Mouse (Mus musculus) kidney, embryonic 15.5 days (tissue): ENCODE measurements around the gene Tacr2. TPM values are rescaled to one million over a fixed set of nuclear protein-coding genes. Genes with fewer than 3 reads are reported as not detected.
A peak's percentile ranks its signal among the peaks of the same experiment; 100 is the strongest.

Experiments used
- ATAC-seq: fragments of 200-750 bp; cut with Nextera tagmentation; replicated peaks from 2 replicates; pipeline ENCODE4 v1.8.0; 2017; ENCODE audit warnings: moderate TSS enrichment; ENCODE audit not compliant: low FRiP score
- H3K27ac ChIP-seq: fragments of 300-500 bp; sonication (generic); 2 replicates; pipeline ENCODE4 v1.5.1; 2015; ENCODE audit warnings: mild to moderate bottlenecking, inconsistent platforms
- H3K27me3 ChIP-seq: fragments of 300-500 bp; sonication (generic); 2 replicates; pipeline ENCODE4 v1.6.1; 2015; ENCODE audit warnings: inconsistent platforms
- H3K36me3 ChIP-seq: fragments of 300-500 bp; sonication (generic); 2 replicates; pipeline ENCODE4 v1.6.1; 2015; ENCODE audit warnings: inconsistent platforms
- H3K4me1 ChIP-seq: fragments of 300-500 bp; sonication (generic); 2 replicates; pipeline ENCODE4 v1.6.1; 2015; ENCODE audit warnings: inconsistent platforms
- H3K4me2 ChIP-seq: fragments of 300-500 bp; sonication (generic); 2 replicates; pipeline ENCODE4 v1.6.1; 2015; ENCODE audit warnings: moderate library complexity, mild to moderate bottlenecking, inconsistent platforms
- H3K4me3 ChIP-seq: fragments of 300-500 bp; sonication (generic); replicated peaks from 2 replicates; pipeline ENCODE4 v1.5.1; 2015; ENCODE audit warnings: mild to moderate bottlenecking, inconsistent platforms
- H3K9ac ChIP-seq: fragments of 300-500 bp; sonication (generic); 2 replicates; pipeline ENCODE4 v1.6.1; 2015; ENCODE audit warnings: mild to moderate bottlenecking, inconsistent platforms
- H3K9me3 ChIP-seq: fragments of 300-500 bp; sonication (generic); replicated peaks from 2 replicates; pipeline ENCODE4 v1.6.1; 2016; ENCODE audit warnings: inconsistent platforms
- WGBS: fragments of 180-500 bp; shearing (Covaris S2); methylation state at CpG from one replicate; pipeline ENCODE4 v1.1.7; 2015; ENCODE audit warnings: mixed read lengths; 5-methylcytosine and 5-hydroxymethylcytosine counted together
- polyA plus RNA-seq: library from polyadenylated mRNA; unstranded; fragments of >200 nt; fragmentation: Nextera tagmentation; extraction: Ambion mirVana; gene quantifications from 2 replicates; pipeline ENCODE4 v1.2.1, GENCODE M21; 2015

Tacr2 gene
- polyA plus RNA-seq, 1 experiment from 2014 or later: 0.06 TPM

DNA sequence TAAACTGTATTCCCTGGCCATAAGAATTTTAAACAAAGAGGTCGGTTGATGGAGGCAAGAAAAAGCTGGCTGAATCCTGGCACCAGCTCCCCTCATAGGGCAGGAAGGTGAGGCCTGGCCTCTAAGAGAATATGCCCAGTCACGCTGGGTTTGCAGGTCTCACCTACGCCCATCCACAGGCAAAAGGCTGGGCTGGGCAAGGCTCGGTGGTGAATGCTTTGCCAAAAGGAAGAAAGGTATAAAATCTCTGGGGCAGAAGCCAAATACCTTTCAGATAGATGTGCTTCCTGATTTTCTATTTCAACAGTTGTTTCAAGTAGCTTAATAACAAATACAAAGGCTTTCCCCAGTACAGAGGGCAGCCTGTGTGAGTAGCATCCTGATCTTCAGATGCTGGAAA, 27.4 kb downstream of the Tacr2 start:
- ATAC-seq: no peak
- Histone ChIP-seq H3K27ac (no peak overlapping the region), H3K9me3 (no peaks in the 10 kb centered on the region), H3K4me3 (no peak overlapping the region), H3K4me2 (no peak overlapping the region), H3K36me3 (peaks cover 64% of the 10 kb centered on the region), H3K9ac (no peak overlapping the region), H3K27me3 (no peaks in the 10 kb centered on the region), H3K4me1 (no peaks in the 10 kb centered on the region)
- WGBS: 88% methylated on average over 4 of the region's 4 CpGs

DNA sequence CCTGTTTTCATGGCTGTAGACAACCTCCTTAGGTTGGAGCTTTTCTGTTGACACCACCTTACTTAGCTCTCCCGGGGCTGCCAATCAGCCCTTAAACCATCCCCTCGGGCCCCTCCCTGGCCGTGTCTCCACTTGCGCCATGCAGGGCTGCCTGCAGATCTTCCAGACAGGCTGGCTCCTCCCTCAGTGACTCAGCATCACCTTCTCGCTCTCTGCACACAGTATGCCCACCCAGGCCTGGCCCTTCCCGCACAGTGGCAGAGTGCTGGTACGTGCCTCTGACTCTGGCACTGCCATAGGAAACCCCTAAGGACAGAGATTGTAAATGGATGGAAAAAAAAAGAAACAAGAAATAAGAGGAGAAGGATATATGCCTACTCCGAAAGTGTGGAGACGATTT, 30.5 kb downstream of the Tacr2 start:
- Histone ChIP-seq H3K4me2 (no peak overlapping the region), H3K9me3 (no peaks in the 10 kb centered on the region), H3K36me3 (peaks cover 78% of the 10 kb centered on the region), H3K4me1 (no peaks in the 10 kb centered on the region), H3K27ac (no peak overlapping the region), H3K4me3 (no peak overlapping the region), H3K9ac (no peak overlapping the region), H3K27me3 (no peaks in the 10 kb centered on the region)
- WGBS: 62% methylated on average over 9 of the region's 9 CpGs
- no peak for ATAC-seq

- no peak for ATAC-seq
- Histone ChIP-seq H3K4me2 (no peak overlapping the region), H3K9me3 (no peaks in the 10 kb centered on the region), H3K9ac (no peak overlapping the region), H3K27me3 (no peaks in the 10 kb centered on the region), H3K4me1 (no peaks in the 10 kb centered on the region), H3K36me3 (peaks cover 74% of the 10 kb centered on the region), H3K27ac (no peak overlapping the region), H3K4me3 (no peak overlapping the region)
- 82% methylated on average over 4 of the region's 4 CpGs for WGBS
These were observed 31.1 kb downstream of the Tacr2 start for GRCm38 (mm10) chr10:62283206-62283792.

DNA sequence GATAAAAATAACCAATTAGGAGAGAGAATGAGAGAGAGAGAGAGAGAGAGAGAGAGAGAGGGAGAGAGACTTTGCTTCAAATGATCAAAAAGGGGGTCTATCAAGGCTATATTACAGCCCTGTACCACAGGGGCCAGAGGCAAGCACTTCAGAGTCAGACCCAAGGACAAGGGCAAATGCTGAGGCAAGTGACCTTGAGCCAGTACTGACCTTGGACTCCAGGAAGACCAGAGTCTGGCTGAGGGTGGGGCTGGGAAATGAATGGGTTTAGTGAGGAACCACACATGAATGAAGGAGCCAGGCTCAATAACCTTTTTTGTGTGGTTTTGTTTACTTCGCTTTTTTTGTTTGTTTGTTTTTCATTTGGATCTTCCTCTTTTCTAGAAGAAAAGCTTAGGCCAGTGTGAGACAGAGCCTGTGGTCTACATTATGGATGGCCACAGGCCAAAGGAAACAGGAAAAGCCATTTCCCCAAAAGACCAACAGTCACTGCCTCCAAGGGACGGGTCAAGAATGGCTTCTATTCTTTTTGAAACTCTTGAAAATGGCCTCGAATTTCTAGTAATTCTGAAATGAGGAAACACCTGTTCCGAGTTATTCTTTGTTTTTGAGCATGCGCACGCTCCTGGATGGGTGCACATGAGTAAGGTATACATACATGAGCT, 35.4 kb downstream of the Tacr2 start:
- ATAC-seq: no peak
- WGBS: 70% methylated on average over 6 of the region's 6 CpGs
- Histone ChIP-seq H3K27me3 (no peaks in the 10 kb centered on the region), H3K9ac (no peak overlapping the region), H3K9me3 (no peaks in the 10 kb centered on the region), H3K27ac (0 out of 2 replicates have a peak overlapping the region, but pooled peaks have one; percentile 48), H3K4me2 (no peak overlapping the region), H3K36me3 (peaks cover 80% of the 10 kb centered on the region), H3K4me1 (no peaks in the 10 kb centered on the region), H3K4me3 (no peak overlapping the region)

GRCm38 (mm10) chr10:62294112-62294511, 41.9 kb downstream of the Tacr2 start:
- H3K36me3 ChIP-seq: peaks cover 78% of the 10 kb centered on the region
- no peak overlapping the region for H3K4me2 ChIP-seq
- H3K9ac ChIP-seq: no peak overlapping the region
- no peaks in the 10 kb centered on the region for H3K4me1 ChIP-seq
- H3K9me3 ChIP-seq: no peaks in the 10 kb centered on the region
- ATAC-seq: no peak
- 82% methylated on average over 4 of the region's 4 CpGs for WGBS
- H3K27ac ChIP-seq: no peak overlapping the region
- H3K27me3 ChIP-seq: no peaks in the 10 kb centered on the region
- no peak overlapping the region for H3K4me3 ChIP-seq

DNA sequence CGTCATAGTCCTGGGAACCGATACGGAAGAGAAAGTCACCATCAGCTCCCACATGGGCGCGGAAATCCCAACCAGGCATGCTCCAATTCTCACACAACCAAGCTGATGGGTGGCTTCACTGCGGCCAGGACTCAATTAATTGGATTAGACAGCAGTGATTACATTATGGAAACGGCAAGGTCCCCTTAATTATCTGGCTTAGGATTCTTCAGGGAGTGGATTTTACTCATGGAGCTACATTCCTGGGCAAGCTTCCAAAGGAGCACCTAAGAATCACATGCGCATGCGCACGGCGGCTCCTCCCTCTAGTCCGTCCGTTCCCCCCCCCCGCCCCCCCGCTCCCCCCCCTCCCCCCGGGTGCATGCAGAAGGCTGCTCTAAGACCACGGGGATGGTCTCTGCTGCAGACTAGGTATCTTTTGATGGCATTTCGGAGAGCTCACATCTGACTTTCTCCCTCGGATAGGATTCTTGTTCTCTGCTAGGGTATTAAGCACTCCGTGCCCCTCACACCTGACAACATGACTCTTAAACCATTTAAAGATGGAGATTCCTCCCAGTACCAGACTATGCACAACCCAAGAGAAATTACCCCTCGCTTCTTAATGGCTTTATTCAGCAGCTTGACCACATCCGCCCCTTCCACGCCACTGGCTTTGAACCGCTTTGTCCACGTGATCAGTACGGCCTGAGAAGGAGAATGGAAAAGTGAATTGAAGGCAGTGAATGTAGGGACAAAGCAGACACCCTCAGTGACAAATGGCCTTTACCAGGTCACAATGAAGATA, 44.0 kb downstream of the Tacr2 start:
- H3K9ac ChIP-seq: no peak overlapping the region
- H3K4me1 ChIP-seq: peaks cover 5% of the 10 kb centered on the region; the same call in 1 of the 2 replicates
- no peak overlapping the region for H3K27ac ChIP-seq
- H3K9me3 ChIP-seq: no peaks in the 10 kb centered on the region
- WGBS: 79% methylated on average over 22 of the region's 26 CpGs
- no peaks in the 10 kb centered on the region for H3K27me3 ChIP-seq
- no peak overlapping the region for H3K4me3 ChIP-seq
- no peak overlapping the region for H3K4me2 ChIP-seq
- H3K36me3 ChIP-seq: peaks cover 63% of the 10 kb centered on the region
- ATAC-seq: no peak

DNA sequence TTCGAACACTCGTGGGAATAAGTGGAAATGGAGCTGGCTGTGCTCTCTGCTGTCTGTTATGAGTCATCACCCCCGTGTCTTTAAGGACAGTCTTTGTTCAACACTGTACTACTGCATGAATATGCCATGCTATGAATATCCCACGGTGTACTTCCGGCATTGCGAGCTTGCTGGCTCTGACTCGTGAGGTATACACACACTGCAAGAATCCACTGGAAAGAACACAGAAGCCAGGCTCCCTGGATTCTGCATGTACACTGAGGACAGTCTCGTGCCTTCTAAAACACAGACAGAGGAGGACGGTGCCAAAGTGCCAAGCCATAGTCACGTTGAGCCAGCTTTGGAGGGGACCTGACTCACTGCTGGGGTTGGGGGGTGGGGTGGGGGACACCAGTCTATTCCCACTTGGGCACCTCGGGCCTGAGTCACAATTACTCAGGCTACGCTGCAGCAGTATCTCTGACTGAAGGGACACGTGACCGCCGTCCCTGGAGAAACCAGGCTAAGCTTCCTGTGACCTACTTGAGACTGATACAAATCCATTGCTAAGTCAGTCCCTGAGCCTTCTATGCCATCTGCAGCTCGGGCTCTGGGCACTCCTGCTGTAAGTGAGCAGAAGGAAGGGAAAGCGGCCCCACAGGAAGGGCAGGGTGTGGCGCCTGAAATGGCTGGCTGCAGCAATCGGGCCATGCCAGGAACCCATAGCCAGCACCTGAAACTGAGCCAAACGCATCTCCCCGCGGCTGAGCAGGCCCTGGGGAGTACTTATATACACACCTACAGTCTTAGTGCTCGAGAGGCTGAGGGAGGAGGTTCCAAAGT, 48.0 kb downstream of the Tacr2 start:
- no peak for ATAC-seq
- H3K27ac ChIP-seq: no peak overlapping the region
- no peak overlapping the region for H3K4me3 ChIP-seq
- H3K9ac ChIP-seq: no peak overlapping the region
- no peak overlapping the region for H3K4me2 ChIP-seq
- H3K9me3 ChIP-seq: no peaks in the 10 kb centered on the region
- H3K27me3 ChIP-seq: no peaks in the 10 kb centered on the region
- peaks cover 36% of the 10 kb centered on the region for H3K36me3 ChIP-seq
- WGBS: 82% methylated on average over 23 of the region's 23 CpGs
- peaks cover 5% of the 10 kb centered on the region; the same call in 1 of the 2 replicates for H3K4me1 ChIP-seq

DNA sequence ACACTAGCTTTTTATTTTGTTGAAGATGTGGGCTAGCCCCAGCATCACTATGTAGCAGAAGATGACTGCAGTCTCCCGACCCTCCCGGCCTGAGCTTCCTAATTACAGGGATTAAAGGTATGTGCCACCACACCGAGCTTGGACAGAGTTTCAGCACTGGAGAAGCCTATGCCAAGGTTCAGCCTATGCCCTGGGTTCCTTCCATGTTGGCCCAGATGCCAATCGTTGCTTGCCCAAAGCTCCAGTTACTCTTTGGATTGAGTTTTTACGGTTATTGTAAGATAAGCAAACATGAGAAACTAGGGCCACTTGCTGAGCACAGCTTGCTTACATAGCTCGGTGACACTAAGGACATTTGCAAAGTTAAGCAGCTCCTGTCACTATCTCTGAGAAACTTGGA, 52.9 kb downstream of the Tacr2 start:
- H3K4me3 ChIP-seq: no peak overlapping the region
- 74% methylated on average over 6 of the region's 6 CpGs for WGBS
- no peaks in the 10 kb centered on the region for H3K9me3 ChIP-seq

DNA sequence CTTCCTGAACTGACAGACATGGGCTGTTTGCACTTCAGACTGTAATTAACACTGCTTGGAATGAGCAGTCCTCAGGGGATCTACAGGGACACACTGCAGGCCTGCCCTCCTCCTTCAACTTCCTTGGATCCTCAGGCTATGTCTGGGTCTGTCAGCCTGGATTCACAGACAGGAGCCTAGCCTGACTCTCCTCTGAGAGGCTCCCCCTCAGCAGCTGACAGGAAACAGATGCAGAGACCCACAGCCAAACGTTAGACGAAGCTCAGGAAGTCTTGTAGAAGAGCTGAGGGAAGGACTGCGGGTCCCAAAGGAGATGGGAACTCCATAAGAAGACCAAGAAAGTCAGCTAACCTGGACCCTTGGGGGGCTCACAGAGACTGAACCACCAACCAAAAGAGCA, 54.2 kb downstream of the Tacr2 start:
- Histone ChIP-seq H3K36me3 (peaks cover 20% of the 10 kb centered on the region), H3K9ac (no peak overlapping the region), H3K27ac (peak overlapping the region; percentile 58; the same call in 1 of the 2 replicates), H3K4me1 (peaks cover 29% of the 10 kb centered on the region), H3K27me3 (no peaks in the 10 kb centered on the region), H3K9me3 (no peaks in the 10 kb centered on the region), H3K4me3 (no peak overlapping the region), H3K4me2 (no peak overlapping the region)
- 50% methylated on average over 3 of the region's 3 CpGs for WGBS
- no peak for ATAC-seq

More for the DNA sequence above, 52.9 kb downstream of the Tacr2 start:
- ATAC-seq: no peak
- H3K9ac ChIP-seq: no peak overlapping the region
- no peaks in the 10 kb centered on the region for H3K27me3 ChIP-seq
- H3K4me1 ChIP-seq: peaks cover 22% of the 10 kb centered on the region
- H3K4me2 ChIP-seq: no peak overlapping the region
- no peak overlapping the region for H3K27ac ChIP-seq
- peaks cover 22% of the 10 kb centered on the region for H3K36me3 ChIP-seq

GRCm38 (mm10) chr10:62308896-62309491, 56.8 kb downstream of the Tacr2 start:
- 82% methylated on average over 11 of the region's 11 CpGs for WGBS
- H3K27ac ChIP-seq: peak overlapping the region; percentile 85
- ATAC-seq: no peak

GRCm38 (mm10) chr10:62309593-62309992, 57.4 kb downstream of the Tacr2 start:
- ATAC-seq: peak; percentile 69; the same call in 1 of the 2 replicates
- Histone ChIP-seq H3K27ac (peak overlapping the region; percentile 85), H3K4me1 (peaks cover 52% of the 10 kb centered on the region)

More at GRCm38 (mm10) chr10:62308896-62309491, 56.8 kb downstream of the Tacr2 start:
- Histone ChIP-seq H3K4me3 (no peak overlapping the region), H3K9ac (no peak overlapping the region), H3K9me3 (no peaks in the 10 kb centered on the region), H3K27me3 (no peaks in the 10 kb centered on the region), H3K4me1 (peaks cover 47% of the 10 kb centered on the region), H3K36me3 (peaks cover 13% of the 10 kb centered on the region), H3K4me2 (no peak overlapping the region)

More at GRCm38 (mm10) chr10:62309593-62309992, 57.4 kb downstream of the Tacr2 start:
- WGBS: 62% methylated on average over 5 of the region's 5 CpGs
- H3K4me2 ChIP-seq: no peak overlapping the region
- no peaks in the 10 kb centered on the region for H3K9me3 ChIP-seq
- H3K9ac ChIP-seq: no peak overlapping the region
- H3K27me3 ChIP-seq: no peaks in the 10 kb centered on the region
- H3K4me3 ChIP-seq: no peak overlapping the region
- H3K36me3 ChIP-seq: peaks cover 9% of the 10 kb centered on the region
